Mouse (Mus musculus): Measurements from ENCODE around the gene Mctp2.

DNA sequence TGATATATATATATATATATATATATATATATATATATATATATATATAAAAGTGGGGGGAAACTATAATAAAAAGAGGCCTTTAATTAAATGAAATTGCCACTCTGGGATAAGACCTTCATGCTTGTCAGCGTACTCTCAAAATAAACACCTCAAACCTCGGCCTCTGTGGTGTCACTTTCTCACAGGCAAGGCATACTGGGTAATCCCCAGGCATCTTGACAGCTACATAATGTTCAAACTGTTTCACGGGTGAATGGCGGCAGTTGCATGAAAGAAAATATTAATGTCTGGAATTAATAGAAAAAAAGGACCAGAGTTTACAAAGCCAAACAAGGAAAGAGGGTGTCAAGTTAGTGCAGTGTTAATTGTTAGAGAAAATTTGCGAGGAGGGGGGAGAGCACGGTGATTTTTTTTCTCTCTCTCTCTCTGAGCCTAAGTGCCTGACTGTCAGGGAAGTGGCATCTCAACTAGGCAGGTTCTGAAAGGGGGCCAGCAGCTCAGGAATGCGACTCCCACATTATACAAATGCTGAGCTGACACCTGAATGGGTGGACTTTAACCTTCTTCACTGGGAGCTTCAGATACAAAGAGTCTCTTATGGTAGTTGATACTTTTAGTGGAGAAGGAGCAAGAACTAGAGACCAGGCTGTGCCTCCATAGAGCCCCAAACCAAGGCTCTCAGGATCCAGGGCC lies 75.1 kb downstream of the Mctp2 start:
- no peak for TF ChIP-seq CTCF (IDR thresholded peaks at IDR 0.05 in 2 of 3, conservative IDR thresholded peaks at IDR 0.05 in 1 of 3; ENCODE audit: control insufficient read depth in 1 of 3, insufficient read depth in 1 of 3, low read depth in 2 of 3, low read length in 3 of 3, poor library complexity in 1 of 3, severe bottlenecking in 1 of 3)
- no peak for TF ChIP-seq POLR2A (IDR thresholded peaks at IDR 0.05; ENCODE audit: control insufficient read depth in 1 of 2, insufficient read depth in 1 of 2, low read depth in 1 of 2, low read length in 2 of 2, poor library complexity in 1 of 2)
- no peak for TF ChIP-seq TCF12 (IDR thresholded peaks at IDR 0.05; ENCODE audit: low read depth, low read length)
- no peak for TF ChIP-seq E2F4 (IDR thresholded peaks at IDR 0.05; ENCODE audit: borderline replicate concordance, low read depth, low read length)
- TF ChIP-seq MAX (IDR thresholded peaks at IDR 0.05; ENCODE audit: low read length), result no peak
- no peak for TF ChIP-seq POLR2AphosphoS2 (IDR thresholded peaks at IDR 0.05; ENCODE audit: low read length)
